Mouse (Mus musculus) liver, adult 2 months (tissue): Measurements from ENCODE around the gene Hoxa7. TPM values are rescaled to one million over a fixed set of nuclear protein-coding genes. Genes with fewer than 3 reads are reported as not detected.

Source experiments
- DNase-seq: peaks from one replicate; pipeline ENCODE4 v3.0.0-alpha.2; 2011; ENCODE audit warnings: low read depth, low spot score; ENCODE audit errors: extremely low read depth
- H3K27ac ChIP-seq: fragments of 200-500 bp; replicated peaks from 2 replicates; pipeline ENCODE4 v1.5.1; 2012; ENCODE audit warnings: low read depth, mild to moderate bottlenecking, control low read depth, inconsistent platforms, low read length; ENCODE audit not compliant: insufficient read depth
- H3K27me3 ChIP-seq: fragments of 200-500 bp; 2 replicates; pipeline ENCODE4 v1.6.1; 2012; ENCODE audit warnings: mild to moderate bottlenecking, moderate library complexity, low read length, inconsistent platforms; ENCODE audit not compliant: control insufficient read depth, insufficient read depth
- H3K36me3 ChIP-seq: fragments of 200-500 bp; 2 replicates; pipeline ENCODE4 v1.6.1; 2012; ENCODE audit warnings: low read length, inconsistent platforms; ENCODE audit not compliant: control insufficient read depth, insufficient read depth
- H3K4me1 ChIP-seq: fragments of 200-500 bp; 2 replicates; pipeline ENCODE4 v1.6.1; 2011; ENCODE audit warnings: low read length; ENCODE audit not compliant: control insufficient read depth, insufficient read depth
- H3K4me3 ChIP-seq: fragments of 200-500 bp; 2 replicates; pipeline ENCODE4 v1.5.1; 2011; ENCODE audit warnings: low read depth, mild to moderate bottlenecking, control low read depth, low read length, moderate library complexity; ENCODE audit not compliant: insufficient read depth
- H3K79me2 ChIP-seq: fragments of 200-500 bp; 2 replicates; pipeline ENCODE4 v1.6.1; 2012; ENCODE audit warnings: inconsistent platforms, mild to moderate bottlenecking, low read length, moderate library complexity; ENCODE audit not compliant: control insufficient read depth, insufficient read depth
- H3K9ac ChIP-seq: fragments of 200-500 bp; 2 replicates; pipeline ENCODE4 v1.6.1; 2012; ENCODE audit warnings: low read depth, mild to moderate bottlenecking, control low read depth, inconsistent platforms, low read length
- CTCF ChIP-seq: fragments of 200-500 bp; IDR thresholded peaks from 2 replicates; pipeline ENCODE4 v1.5.1; 2011; ENCODE audit warnings: low read depth, low read length, control low read depth
- POLR2A ChIP-seq: fragments of 200-500 bp; IDR thresholded peaks from 2 replicates; pipeline ENCODE4 v1.6.1; 2011; ENCODE audit warnings: low read length, control low read depth; ENCODE audit not compliant: insufficient read depth; ENCODE audit errors: extremely low read depth
- WGBS: fragments of 180-500 bp; shearing (Covaris S2); methylation state at CpG from one replicate; pipeline ENCODE4 v1.1.7; 2018; 5-methylcytosine and 5-hydroxymethylcytosine counted together
- polyA plus RNA-seq: library from polyadenylated mRNA; depleted of rRNA; stranded (reverse); fragments of >200 nt; gene quantifications from 2 replicates; pipeline ENCODE4 v1.2.3, GENCODE M21; 2012
- total RNA-seq: library from RNA; depleted of rRNA; stranded (reverse); fragments of >200 nt; gene quantifications from 2 replicates; pipeline ENCODE4 v1.2.3, GENCODE M21; 2014

Gene Hoxa7
- total and polyA plus RNA-seq, 2 experiments = 0.04 TPM; not detected in 1

DNA sequence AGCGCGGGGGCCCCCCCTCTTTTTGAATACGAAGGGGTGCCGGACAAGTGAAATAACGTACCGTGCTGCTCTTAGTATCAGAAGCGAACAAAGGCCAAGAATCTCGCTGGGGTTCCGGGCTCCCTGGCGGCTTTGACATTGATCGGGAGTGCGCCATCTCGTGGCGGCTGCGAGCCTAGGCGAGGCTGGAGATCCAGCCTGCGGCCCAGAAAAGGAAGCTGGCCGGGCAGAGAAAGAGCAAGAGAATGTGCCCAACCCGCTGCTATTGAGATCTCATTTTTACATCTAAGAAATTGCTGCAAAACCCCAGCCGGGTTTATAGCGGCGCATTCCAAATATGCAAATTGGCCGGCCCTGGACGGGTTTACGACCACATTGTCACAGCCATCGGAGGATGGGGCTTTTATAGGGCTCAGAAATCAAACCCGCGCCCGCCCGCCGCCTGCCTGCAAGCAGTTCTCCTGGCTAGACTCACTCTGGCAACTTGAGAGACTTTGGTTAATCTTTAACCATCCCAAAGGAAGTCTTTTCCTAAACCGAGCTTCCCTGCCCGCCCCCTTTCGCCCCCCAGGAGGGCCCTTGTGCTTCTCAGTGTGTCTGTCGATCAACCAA lies 18.8 kb upstream of the Hoxa7 start, which contains the start of gene Hoxa10:
Gene Hoxa10 (minus strand): TSS at position 466 of the 612 bp plus-strand sequence.
- Histone ChIP-seq H3K27ac (no peak within 1 kb of the TSS), H3K9ac (no peak within 1 kb of the TSS), H3K4me3 (no peak within 1 kb of the TSS)

GRCm38 (mm10) chr6:52239625-52240388 lies 18.2 kb upstream of the Hoxa7 start:
- no peak for DNase-seq
- Histone ChIP-seq H3K36me3 (no peaks in the 10 kb centered on the region), H3K27me3 (peaks cover 61% of the 10 kb centered on the region), H3K27ac (no peak overlapping the region), H3K4me3 (no peak overlapping the region), H3K9ac (no peak overlapping the region), H3K79me2 (no peaks in the 10 kb centered on the region), H3K4me1 (no peaks in the 10 kb centered on the region)
- 8% methylated on average over 30 of the region's 30 CpGs for WGBS
- no peak for TF ChIP-seq POLR2A
- TF ChIP-seq CTCF = no peak

More for the DNA sequence above, 18.8 kb upstream of the Hoxa7 start, which contains the start of gene Hoxa10:
- 4% methylated on average over 35 of the region's 35 CpGs for WGBS
- peaks cover 64% of the 10 kb centered on the region for H3K27me3 ChIP-seq
- TF ChIP-seq CTCF = peak; percentile 81
- no peak for TF ChIP-seq POLR2A
- DNase-seq = peak; percentile 22
- H3K4me1 ChIP-seq = no peaks in the 10 kb centered on the region
- no peaks in the 10 kb centered on the region for H3K79me2 ChIP-seq
- H3K36me3 ChIP-seq = no peaks in the 10 kb centered on the region

GRCm38 (mm10) chr6:52238976-52239375 lies 17.3 kb upstream of the Hoxa7 start:
- Histone ChIP-seq H3K4me1 (no peaks in the 10 kb centered on the region), H3K4me3 (no peak overlapping the region), H3K79me2 (no peaks in the 10 kb centered on the region), H3K27ac (no peak overlapping the region), H3K9ac (no peak overlapping the region), H3K27me3 (peaks cover 65% of the 10 kb centered on the region), H3K36me3 (no peaks in the 10 kb centered on the region)
- DNase-seq = no peak
- TF ChIP-seq POLR2A = no peak
- no peak for TF ChIP-seq CTCF
- 13% methylated on average over 7 of the region's 7 CpGs for WGBS

GRCm38 (mm10) chr6:52238155-52238545 lies 16.5 kb upstream of the Hoxa7 start:
- no peak for DNase-seq
- peaks cover 66% of the 10 kb centered on the region for H3K27me3 ChIP-seq
- H3K27ac ChIP-seq = no peak overlapping the region

GRCm38 (mm10) chr6:52237346-52238154 lies 15.9 kb upstream of the Hoxa7 start:
- Histone ChIP-seq H3K36me3 (no peaks in the 10 kb centered on the region), H3K9ac (no peak overlapping the region), H3K4me3 (no peak overlapping the region), H3K4me1 (no peaks in the 10 kb centered on the region), H3K79me2 (no peaks in the 10 kb centered on the region), H3K27ac (no peak overlapping the region), H3K27me3 (peaks cover 65% of the 10 kb centered on the region)
- no peak for TF ChIP-seq POLR2A
- no peak for TF ChIP-seq CTCF
- DNase-seq = no peak
- 18% methylated on average over 10 of the region's 10 CpGs for WGBS

More at GRCm38 (mm10) chr6:52238155-52238545, 16.5 kb upstream of the Hoxa7 start:
- no peaks in the 10 kb centered on the region for H3K36me3 ChIP-seq
- 8% methylated on average over 7 of the region's 7 CpGs for WGBS
- no peak for TF ChIP-seq CTCF
- TF ChIP-seq POLR2A = no peak
- H3K9ac ChIP-seq = no peak overlapping the region
- H3K79me2 ChIP-seq = no peaks in the 10 kb centered on the region
- no peak overlapping the region for H3K4me3 ChIP-seq
- H3K4me1 ChIP-seq = no peaks in the 10 kb centered on the region
